Mouse (Mus musculus): ENCODE measurements around the gene Tbx6. TPM values are rescaled to one million over a fixed set of nuclear protein-coding genes. Genes with fewer than 3 reads are reported as not detected.

Gene Tbx6
- polyA plus RNA-seq, 1 experiment from 2014 or later, result 0.53 TPM

DNA sequence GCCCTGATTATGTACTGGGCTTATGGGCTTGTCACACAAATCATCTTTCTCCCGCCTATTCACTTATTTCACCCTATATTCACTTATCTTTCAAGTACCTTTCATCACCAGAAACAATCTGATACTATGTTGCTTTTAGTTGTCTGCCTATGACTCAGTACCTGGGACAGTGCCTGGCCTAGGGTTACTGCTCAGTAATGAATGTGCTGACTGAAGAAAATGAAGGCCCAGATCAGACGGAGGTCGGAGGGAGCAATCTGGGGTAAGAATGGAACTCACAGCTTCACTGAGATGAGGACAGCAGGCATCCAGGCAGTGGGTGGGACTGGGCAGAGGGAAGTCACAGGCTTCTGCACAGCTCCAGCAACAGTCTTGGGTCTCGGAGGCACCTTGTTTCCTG lies 26.1 kb downstream of the Tbx6 start:
- peaks cover 29% of the 10 kb centered on the region for H3K36me3 ChIP-seq
- H3K4me3 ChIP-seq, result peak overlapping the region; percentile 75
- no peak for ATAC-seq (ENCODE audit: low FRiP score, low read depth)
- peak overlapping the region; percentile 88 for H3K9ac ChIP-seq
- peaks cover 14% of the 10 kb centered on the region for H3K4me1 ChIP-seq
- H3K27ac ChIP-seq, result peak overlapping the region; percentile 16; the same call in 1 of the 2 replicates
- no peaks in the 10 kb centered on the region for H3K9me3 ChIP-seq
- peak overlapping the region; percentile 91 for H3K4me2 ChIP-seq (replicated peaks)
- H3K27me3 ChIP-seq, result no peaks in the 10 kb centered on the region
- 72% methylated on average over 4 of the region's 4 CpGs for WGBS

DNA sequence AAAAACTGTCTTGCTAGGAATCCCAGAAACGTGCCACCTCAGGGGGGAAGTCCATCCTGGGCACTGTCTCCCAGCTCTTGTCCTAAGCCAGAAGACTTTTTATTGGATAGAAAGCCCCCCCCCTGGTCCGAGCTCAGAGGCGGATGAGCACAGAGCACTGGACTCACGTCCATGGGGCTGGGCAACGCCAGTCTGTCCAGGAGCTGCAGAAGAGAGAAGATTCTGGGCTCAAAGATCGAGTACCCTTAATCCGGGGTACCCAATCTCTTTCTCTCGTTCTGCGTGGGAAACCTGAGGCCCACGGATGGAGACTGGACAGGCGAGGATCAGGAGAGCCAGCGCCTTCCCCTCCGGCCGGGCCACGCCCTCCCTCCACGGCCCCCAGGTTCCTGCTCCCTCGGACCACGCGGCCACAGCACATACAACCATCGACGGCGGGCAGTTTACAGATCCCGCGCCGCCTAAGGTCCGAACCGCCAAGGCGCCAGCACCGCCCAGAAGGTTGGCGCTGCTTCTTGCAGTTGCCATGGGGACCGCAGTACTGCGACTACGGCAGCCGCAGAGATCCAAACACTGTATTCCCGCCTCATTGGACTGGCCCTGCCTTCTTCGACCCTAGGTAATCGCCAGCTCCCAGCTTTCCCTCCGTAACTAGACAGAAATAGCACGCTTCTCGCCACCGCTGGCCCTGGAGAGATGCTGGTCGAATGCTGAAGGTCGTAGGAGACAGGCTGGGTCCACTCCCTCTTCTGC lies 27.6 kb downstream of the Tbx6 start:
- Histone ChIP-seq H3K4me1 (peaks cover 14% of the 10 kb centered on the region), H3K4me2 (replicated peaks) (peak overlapping the region; percentile 91), H3K4me3 (peak overlapping the region; percentile 75), H3K27me3 (no peaks in the 10 kb centered on the region), H3K9me3 (no peaks in the 10 kb centered on the region), H3K27ac (peak overlapping the region; percentile 75), H3K36me3 (peaks cover 18% of the 10 kb centered on the region), H3K9ac (peak overlapping the region; percentile 88)
- under 1% methylated on average over 43 of the region's 43 CpGs for WGBS
- ATAC-seq (ENCODE audit: low FRiP score, low read depth), result peak; percentile 97

DNA sequence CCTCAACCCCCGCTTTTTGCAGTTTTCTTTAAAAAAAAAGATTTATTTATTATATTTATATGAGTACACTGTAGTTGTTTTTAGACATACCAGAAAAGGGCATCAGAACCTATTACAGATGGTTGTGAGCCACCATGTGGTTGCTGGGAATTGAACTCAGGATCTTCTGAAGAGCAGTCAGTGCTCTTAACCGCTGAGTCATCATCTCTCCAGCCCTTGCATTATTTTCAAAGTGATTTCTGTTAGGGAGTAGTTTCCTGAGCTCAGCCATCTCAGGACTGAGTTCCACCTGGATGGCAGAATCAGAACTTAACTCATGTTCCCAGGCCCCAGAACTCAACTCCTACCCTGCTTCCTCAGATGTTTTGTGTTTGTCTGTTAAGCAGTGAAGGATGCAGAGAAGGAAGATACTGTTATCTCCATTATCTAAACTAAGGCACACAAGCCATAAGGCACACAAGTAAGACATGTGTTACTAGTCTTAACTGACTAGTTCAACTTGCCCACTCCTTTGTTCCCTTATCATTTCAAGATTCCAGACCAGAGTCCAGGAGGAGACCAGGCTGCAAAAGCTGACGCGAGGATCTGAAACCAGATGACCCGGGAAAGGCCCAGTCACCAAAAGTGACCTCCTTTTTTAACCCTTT lies 28.6 kb downstream of the Tbx6 start:
- Histone ChIP-seq H3K9ac (peak overlapping the region; percentile 88), H3K4me1 (peaks cover 14% of the 10 kb centered on the region), H3K27me3 (no peaks in the 10 kb centered on the region), H3K9me3 (no peaks in the 10 kb centered on the region), H3K27ac (no peak overlapping the region), H3K36me3 (peaks cover 12% of the 10 kb centered on the region), H3K4me3 (peak overlapping the region; percentile 75; the same call in 1 of the 2 replicates), H3K4me2 (replicated peaks) (peak overlapping the region; percentile 91)
- ATAC-seq (ENCODE audit: low FRiP score, low read depth), result no peak
- 54% methylated on average over 5 of the region's 5 CpGs for WGBS

DNA sequence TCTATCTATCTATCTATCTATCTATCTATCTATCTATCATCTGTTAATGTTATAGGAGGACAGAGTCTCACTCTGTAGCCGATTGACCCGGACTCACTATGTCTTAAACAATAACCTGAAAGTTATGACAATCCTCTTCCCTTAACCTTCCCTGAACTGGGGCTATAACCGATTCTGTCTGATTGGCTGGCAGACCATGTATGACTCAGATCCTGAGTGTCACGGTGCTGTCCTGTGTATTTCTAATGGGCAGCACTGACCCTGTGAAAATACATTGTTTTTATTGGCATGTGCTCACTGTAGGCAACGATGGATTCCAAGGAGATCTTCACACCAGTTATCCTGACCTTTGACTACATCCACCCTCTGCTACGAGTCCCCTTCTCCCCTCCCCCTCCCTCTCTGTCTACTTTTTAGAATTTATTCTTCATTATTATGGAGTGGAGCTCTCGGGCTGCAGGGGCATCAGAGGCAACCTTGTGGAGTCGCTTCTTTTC lies 34.5 kb downstream of the Tbx6 start:
- H3K36me3 ChIP-seq, result no peaks in the 10 kb centered on the region
- H3K4me1 ChIP-seq, result no peaks in the 10 kb centered on the region
- 67% methylated on average over 8 of the region's 8 CpGs for WGBS
- H3K4me2 ChIP-seq (replicated peaks), result no peak overlapping the region
- no peaks in the 10 kb centered on the region for H3K9me3 ChIP-seq
- H3K27me3 ChIP-seq, result peaks cover under 1% of the 10 kb centered on the region; the same call in 1 of the 2 replicates
- no peak overlapping the region for H3K9ac ChIP-seq
- no peak for ATAC-seq (ENCODE audit: low FRiP score, low read depth)
- H3K27ac ChIP-seq, result no peak overlapping the region
- no peak overlapping the region for H3K4me3 ChIP-seq

DNA sequence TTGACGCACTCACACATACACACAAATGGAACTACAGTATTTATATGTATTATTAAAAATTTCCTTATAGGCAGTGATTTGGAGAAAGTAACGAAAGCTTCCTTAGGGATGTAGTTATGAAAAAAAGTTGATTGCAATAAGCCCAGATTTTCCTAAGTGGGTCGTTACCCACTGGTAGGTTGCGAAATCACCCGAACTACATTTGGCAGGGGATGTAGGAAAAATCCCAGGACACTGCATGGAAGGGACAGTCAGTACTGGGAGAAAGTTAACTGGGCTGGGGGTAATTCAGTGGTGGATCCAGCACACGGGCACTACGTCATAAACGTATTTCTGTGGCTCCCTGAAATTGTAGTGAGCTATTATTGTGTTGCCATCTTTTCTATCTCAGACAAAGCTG lies 35.2 kb downstream of the Tbx6 start:
- no peak for ATAC-seq (ENCODE audit: low FRiP score, low read depth)
- 78% methylated on average over 8 of the region's 8 CpGs for WGBS
- H3K36me3 ChIP-seq, result no peaks in the 10 kb centered on the region

DNA sequence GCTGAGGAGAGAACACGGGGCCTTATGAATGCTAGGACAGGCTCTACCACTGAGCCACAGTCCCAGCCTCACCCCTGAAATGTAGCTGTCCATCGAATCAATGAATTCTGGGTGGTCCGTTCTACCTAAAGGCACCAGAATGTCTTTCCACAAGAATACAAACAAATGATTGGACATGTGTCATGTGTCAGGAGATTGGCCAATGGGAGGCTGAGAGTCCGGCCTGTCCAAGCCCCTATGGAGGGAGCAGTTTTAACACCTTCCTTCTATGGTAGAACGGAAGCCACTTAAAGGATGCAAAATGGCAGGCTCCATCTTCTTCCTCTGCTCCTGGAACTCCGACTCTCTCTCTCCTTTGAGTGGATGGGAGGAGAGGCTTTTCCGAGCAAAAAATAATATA lies 36.3 kb downstream of the Tbx6 start:
- H3K36me3 ChIP-seq, result no peaks in the 10 kb centered on the region
- no peaks in the 10 kb centered on the region for H3K9me3 ChIP-seq
- no peaks in the 10 kb centered on the region for H3K4me1 ChIP-seq
- H3K27me3 ChIP-seq, result peaks cover 15% of the 10 kb centered on the region
- no peak overlapping the region for H3K27ac ChIP-seq
- H3K9ac ChIP-seq, result no peak overlapping the region
- H3K4me2 ChIP-seq (replicated peaks), result no peak overlapping the region
- WGBS, result 88% methylated on average over 7 of the region's 7 CpGs
- no peak for ATAC-seq (ENCODE audit: low FRiP score, low read depth)
- no peak overlapping the region for H3K4me3 ChIP-seq

More for the DNA sequence above, 35.2 kb downstream of the Tbx6 start:
- no peak overlapping the region for H3K27ac ChIP-seq
- H3K9me3 ChIP-seq, result no peaks in the 10 kb centered on the region
- no peak overlapping the region for H3K4me3 ChIP-seq
- H3K4me1 ChIP-seq, result no peaks in the 10 kb centered on the region
- no peak overlapping the region for H3K4me2 ChIP-seq (replicated peaks)
- peaks cover 7% of the 10 kb centered on the region; the same call in 1 of the 2 replicates for H3K27me3 ChIP-seq
- H3K9ac ChIP-seq, result no peak overlapping the region

DNA sequence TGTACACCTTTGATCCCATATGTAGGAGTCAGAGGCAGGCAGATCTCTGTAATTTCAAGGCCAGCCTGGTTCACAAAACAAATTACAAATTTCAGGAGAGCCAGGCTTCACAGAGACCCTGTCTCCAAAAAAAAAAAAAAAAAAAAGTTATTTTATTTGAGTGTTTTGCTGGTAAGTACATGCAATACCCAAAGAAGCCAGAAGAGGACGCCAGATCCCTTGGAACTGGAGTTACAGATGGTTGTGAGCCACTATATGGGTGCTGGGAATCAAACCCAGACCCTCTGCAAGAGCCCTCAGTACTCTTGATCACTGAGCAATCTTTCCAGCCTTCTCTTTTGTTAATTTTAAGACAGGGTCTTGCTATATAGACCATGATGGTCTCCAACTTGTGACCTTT lies 37.5 kb downstream of the Tbx6 start:
- H3K4me2 ChIP-seq (replicated peaks), result no peak overlapping the region
- no peak overlapping the region for H3K27ac ChIP-seq
- H3K4me1 ChIP-seq, result peaks cover 8% of the 10 kb centered on the region
- H3K36me3 ChIP-seq, result no peaks in the 10 kb centered on the region
- no peak for ATAC-seq (ENCODE audit: low FRiP score, low read depth)
- H3K9ac ChIP-seq, result no peak overlapping the region
- no peaks in the 10 kb centered on the region for H3K9me3 ChIP-seq
- H3K27me3 ChIP-seq, result peaks cover 28% of the 10 kb centered on the region
- WGBS, result 23% methylated on average over 1 of the region's 1 CpGs
- no peak overlapping the region for H3K4me3 ChIP-seq

DNA sequence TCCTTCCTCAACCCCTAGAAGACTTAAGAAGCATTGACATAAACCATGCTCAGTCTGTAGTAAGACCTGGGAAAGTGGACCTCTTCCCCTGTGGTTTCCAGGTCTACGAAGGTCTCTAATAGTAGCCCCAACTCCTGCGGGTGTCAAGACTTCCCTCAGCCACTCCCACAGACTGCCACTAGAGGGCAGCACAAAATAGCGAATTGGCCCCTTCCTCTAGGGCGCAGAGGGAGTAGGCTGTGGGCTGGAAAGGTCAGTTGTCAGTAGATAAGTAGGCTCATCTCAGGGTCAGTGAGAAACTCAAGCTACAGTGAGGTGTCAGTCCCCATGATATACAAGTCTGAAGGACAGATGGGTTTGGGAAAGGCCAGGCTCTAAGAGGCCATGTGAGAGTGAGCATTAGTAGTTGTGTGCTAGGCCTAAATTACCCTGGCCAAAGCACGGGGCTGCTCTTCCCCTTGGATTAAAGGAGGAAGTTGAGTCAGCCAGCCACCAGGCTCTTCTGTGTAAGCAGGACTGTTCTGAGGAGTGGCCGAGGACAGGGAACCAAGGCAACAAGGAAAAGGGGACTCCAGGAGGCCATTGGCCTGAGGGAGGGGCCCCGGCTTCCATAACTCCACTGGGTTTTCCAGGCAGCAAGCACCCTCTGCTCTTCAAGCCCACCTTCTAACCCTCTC lies 40.7 kb downstream of the Tbx6 start:
- no peak overlapping the region for H3K9ac ChIP-seq

DNA sequence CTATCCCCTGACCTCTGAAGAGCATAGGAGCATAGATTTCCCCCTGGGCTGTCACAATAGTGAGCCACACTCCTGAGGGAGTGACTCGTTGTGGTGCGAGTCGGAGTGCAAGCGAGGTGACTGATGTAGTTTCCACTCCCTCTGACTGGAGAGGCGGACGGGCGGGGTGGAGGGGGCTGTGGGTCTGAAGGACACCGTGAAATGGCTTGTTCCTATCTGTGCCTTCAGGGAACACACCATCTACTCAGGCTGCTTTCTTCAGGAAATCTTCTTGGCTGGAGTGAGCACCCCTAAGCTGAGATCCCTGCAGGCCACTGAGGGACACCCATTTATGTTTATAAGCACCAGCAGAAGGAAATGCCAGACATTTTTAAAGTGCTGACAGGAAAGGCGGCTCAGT lies 41.5 kb downstream of the Tbx6 start:
- Histone ChIP-seq H3K4me3 (peak overlapping the region; percentile 32), H3K4me2 (replicated peaks) (peak overlapping the region; percentile 56)
- 14% methylated on average over 9 of the region's 9 CpGs for WGBS

More for the DNA sequence above, 40.7 kb downstream of the Tbx6 start:
- H3K4me3 ChIP-seq, result no peak overlapping the region
- H3K36me3 ChIP-seq, result no peaks in the 10 kb centered on the region
- no peak overlapping the region for H3K4me2 ChIP-seq (replicated peaks)
- 0 out of 2 replicates have a peak, but pooled peaks have one; percentile 15 for ATAC-seq (ENCODE audit: low FRiP score, low read depth)
- no peaks in the 10 kb centered on the region for H3K9me3 ChIP-seq
- H3K27me3 ChIP-seq, result peaks cover 51% of the 10 kb centered on the region
- WGBS, result 22% methylated on average over 7 of the region's 7 CpGs
- H3K4me1 ChIP-seq, result peaks cover 8% of the 10 kb centered on the region
- H3K27ac ChIP-seq, result no peak overlapping the region

DNA sequence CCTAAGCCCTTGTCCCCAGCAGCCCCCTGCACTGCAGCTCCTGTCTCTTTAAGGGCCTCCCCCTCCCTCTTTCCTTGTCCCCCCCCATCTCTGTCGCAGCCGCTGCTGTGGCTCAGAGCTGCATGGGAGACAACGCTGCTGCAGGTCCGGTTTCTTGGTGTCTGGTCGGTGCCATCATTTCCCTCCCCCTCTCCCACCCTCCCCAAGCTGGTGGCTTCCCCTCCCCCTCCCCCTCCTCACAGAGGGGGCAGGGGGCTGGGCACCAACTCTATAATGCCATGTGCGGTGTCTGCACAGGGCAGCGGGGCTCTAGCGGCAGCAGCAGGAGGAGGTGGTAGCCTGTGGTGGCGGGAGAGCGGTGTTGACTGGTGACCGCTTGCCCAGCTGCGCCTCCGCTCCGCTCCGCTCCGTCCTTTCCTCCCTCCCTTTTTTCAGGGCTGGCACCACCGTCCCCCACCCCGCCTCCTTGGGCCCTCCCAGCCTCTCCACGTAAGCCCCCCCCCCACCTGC lies 42.0 kb downstream of the Tbx6 start:
- Histone ChIP-seq H3K9ac (0 out of 2 replicates have a peak overlapping the region, but pooled peaks have one; percentile 13), H3K27ac (no peak overlapping the region), H3K4me1 (peaks cover 8% of the 10 kb centered on the region), H3K9me3 (no peaks in the 10 kb centered on the region), H3K27me3 (peaks cover 51% of the 10 kb centered on the region), H3K36me3 (no peaks in the 10 kb centered on the region), H3K4me2 (replicated peaks) (peak overlapping the region; percentile 56), H3K4me3 (peak overlapping the region; percentile 32)
- WGBS, result 3% methylated on average over 14 of the region's 19 CpGs
- ATAC-seq (ENCODE audit: low FRiP score, low read depth), result no peak

More for the DNA sequence above, 41.5 kb downstream of the Tbx6 start:
- no peak for ATAC-seq (ENCODE audit: low FRiP score, low read depth)
- H3K27me3 ChIP-seq, result peaks cover 51% of the 10 kb centered on the region
- no peaks in the 10 kb centered on the region for H3K36me3 ChIP-seq
- no peaks in the 10 kb centered on the region for H3K9me3 ChIP-seq
- peaks cover 8% of the 10 kb centered on the region for H3K4me1 ChIP-seq
- no peak overlapping the region for H3K9ac ChIP-seq
- H3K27ac ChIP-seq, result no peak overlapping the region

DNA sequence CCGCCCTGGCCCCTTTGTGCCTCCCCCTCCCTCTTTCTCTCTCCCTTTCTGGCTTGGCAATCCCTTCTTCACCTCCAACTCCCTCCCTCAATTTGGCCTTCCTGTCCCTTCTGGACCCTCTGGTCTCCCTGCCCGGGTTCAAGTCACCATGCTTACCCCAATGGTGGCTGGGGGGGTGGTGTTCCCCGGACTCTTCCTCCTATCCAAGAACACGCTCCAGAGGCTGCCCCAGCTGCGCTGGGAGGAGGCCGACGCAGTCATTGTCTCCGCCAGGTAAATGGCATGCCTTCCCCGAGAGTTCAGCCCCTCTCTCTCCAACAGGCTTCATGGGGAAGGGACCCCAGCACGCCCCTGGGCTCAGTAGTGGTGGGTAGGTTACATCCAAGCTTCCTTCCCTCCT lies 42.7 kb downstream of the Tbx6 start:
- no peak for ATAC-seq (ENCODE audit: low FRiP score, low read depth)
- peaks cover 56% of the 10 kb centered on the region for H3K27me3 ChIP-seq
- H3K9me3 ChIP-seq, result no peaks in the 10 kb centered on the region
- H3K4me1 ChIP-seq, result peaks cover 8% of the 10 kb centered on the region
- H3K9ac ChIP-seq, result no peak overlapping the region
- 13% methylated on average over 10 of the region's 10 CpGs for WGBS
- H3K27ac ChIP-seq, result no peak overlapping the region
- no peak overlapping the region for H3K4me3 ChIP-seq
- H3K4me2 ChIP-seq (replicated peaks), result no peak overlapping the region
- H3K36me3 ChIP-seq, result no peaks in the 10 kb centered on the region

DNA sequence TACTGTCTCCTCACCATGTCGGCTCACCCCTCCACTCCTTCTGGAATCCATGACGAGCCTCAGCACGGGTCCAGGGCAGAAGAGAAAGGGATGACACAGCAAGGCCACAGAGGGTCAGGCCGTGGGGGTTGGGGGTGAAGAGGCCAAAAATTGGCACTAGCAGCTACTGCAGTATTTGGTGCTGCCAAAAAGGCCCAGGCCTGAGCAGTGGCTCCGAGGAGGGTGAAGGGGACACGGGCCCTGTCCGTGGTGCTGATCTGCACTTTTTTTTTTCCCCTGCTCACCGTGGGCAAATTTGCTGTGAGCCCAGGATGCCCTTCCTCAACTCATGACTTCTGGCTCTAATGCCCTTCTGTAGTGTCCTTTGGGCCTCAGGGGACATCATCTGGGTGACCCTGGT lies 44.1 kb downstream of the Tbx6 start:
- H3K9me3 ChIP-seq, result no peaks in the 10 kb centered on the region
- H3K27ac ChIP-seq, result no peak overlapping the region
- no peaks in the 10 kb centered on the region for H3K36me3 ChIP-seq
- peaks cover 65% of the 10 kb centered on the region for H3K27me3 ChIP-seq
- WGBS, result 17% methylated on average over 8 of the region's 8 CpGs
- no peak overlapping the region for H3K4me3 ChIP-seq
- no peak for ATAC-seq (ENCODE audit: low FRiP score, low read depth)
- no peak overlapping the region for H3K4me2 ChIP-seq (replicated peaks)
- peaks cover 8% of the 10 kb centered on the region for H3K4me1 ChIP-seq
- no peak overlapping the region for H3K9ac ChIP-seq

All from limb, embryonic 13.5 days (tissue).